Mouse (Mus musculus): ENCODE measurements around the gene Fgfr4. TPM values are rescaled to one million over a fixed set of nuclear protein-coding genes. Genes with fewer than 3 reads are reported as not detected.
"Not testable (repeated sequence)": the region's sequence is repeated elsewhere in the genome, so short reads cannot be mapped to it uniquely, and the experiment has no call there.

The Fgfr4 gene
- polyA plus RNA-seq, 1 experiment from 2014 or later, result 4.0 TPM

- WGBS, result 4% methylated on average over 12 of the region's 12 CpGs
- peak; percentile 78 for ATAC-seq
Measured at GRCm38 (mm10) chr13:55189531-55190107, 37.2 kb downstream of the Fgfr4 start.

GRCm38 (mm10) chr13:55190121-55190868, 37.9 kb downstream of the Fgfr4 start:
- peak; percentile 98 for ATAC-seq
- H3K27ac ChIP-seq (ENCODE audit: low read depth, low read length), result peak overlapping the region; percentile 92
- H3K9me3 ChIP-seq (ENCODE audit: control insufficient read depth), result no peaks in the 10 kb centered on the region
- TF ChIP-seq CTCF (IDR thresholded peaks at IDR 0.05; ENCODE audit: low read depth), result peak; percentile 88
- peak overlapping the region; percentile 67 for H3K4me2 ChIP-seq (replicated peaks; ENCODE audit: low read depth)
- no peaks in the 10 kb centered on the region for H3K27me3 ChIP-seq (replicated peaks; ENCODE audit: control insufficient read depth, insufficient read depth, low read length)
- WGBS, result 1% methylated on average over 34 of the region's 34 CpGs
- H3K36me3 ChIP-seq (ENCODE audit: control insufficient read depth, insufficient read depth), result no peaks in the 10 kb centered on the region
- H3K4me3 ChIP-seq (ENCODE audit: low read depth, low read length), result peak overlapping the region; percentile 41
- H3K4me1 ChIP-seq (replicated peaks; ENCODE audit: control insufficient read depth, insufficient read depth, low read length), result no peaks in the 10 kb centered on the region
- H3K9ac ChIP-seq (ENCODE audit: low read depth, low read length), result peak overlapping the region; percentile 50; the same call in 1 of the 2 replicates

More at GRCm38 (mm10) chr13:55189531-55190107, 37.2 kb downstream of the Fgfr4 start:
- peak overlapping the region; percentile 67 for H3K4me2 ChIP-seq (replicated peaks; ENCODE audit: low read depth)
- H3K4me3 ChIP-seq (ENCODE audit: low read depth, low read length), result peak overlapping the region; percentile 41
- no peaks in the 10 kb centered on the region for H3K27me3 ChIP-seq (replicated peaks; ENCODE audit: control insufficient read depth, insufficient read depth, low read length)
- H3K27ac ChIP-seq (ENCODE audit: low read depth, low read length), result peak overlapping the region; percentile 92
- no peaks in the 10 kb centered on the region for H3K36me3 ChIP-seq (ENCODE audit: control insufficient read depth, insufficient read depth)
- peak overlapping the region; percentile 50; the same call in 1 of the 2 replicates for H3K9ac ChIP-seq (ENCODE audit: low read depth, low read length)
- H3K4me1 ChIP-seq (replicated peaks; ENCODE audit: control insufficient read depth, insufficient read depth, low read length), result no peaks in the 10 kb centered on the region
- no peaks in the 10 kb centered on the region for H3K9me3 ChIP-seq (ENCODE audit: control insufficient read depth)
- TF ChIP-seq CTCF (IDR thresholded peaks at IDR 0.05; ENCODE audit: low read depth), result no peak

GRCm38 (mm10) chr13:55191535-55191934, 39.1 kb downstream of the Fgfr4 start:
- Histone ChIP-seq H3K4me3 (ENCODE audit: low read depth, low read length) (no peak overlapping the region), H3K4me1 (replicated peaks; ENCODE audit: control insufficient read depth, insufficient read depth, low read length) (no peaks in the 10 kb centered on the region), H3K27ac (ENCODE audit: low read depth, low read length) (no peak overlapping the region), H3K36me3 (ENCODE audit: control insufficient read depth, insufficient read depth) (no peaks in the 10 kb centered on the region), H3K9ac (ENCODE audit: low read depth, low read length) (no peak overlapping the region), H3K4me2 (replicated peaks; ENCODE audit: low read depth) (no peak overlapping the region), H3K27me3 (replicated peaks; ENCODE audit: control insufficient read depth, insufficient read depth, low read length) (no peaks in the 10 kb centered on the region), H3K9me3 (ENCODE audit: control insufficient read depth) (no peaks in the 10 kb centered on the region)
- ATAC-seq, result no peak
- TF ChIP-seq CTCF (IDR thresholded peaks at IDR 0.05; ENCODE audit: low read depth), result no peak
- 89% methylated on average over 5 of the region's 5 CpGs for WGBS

- not testable (repeated sequence) for H3K36me3 ChIP-seq (ENCODE audit: control insufficient read depth, insufficient read depth); H3K9me3 ChIP-seq (ENCODE audit: control insufficient read depth); H3K4me3 ChIP-seq (ENCODE audit: low read depth, low read length); H3K4me2 ChIP-seq (replicated peaks; ENCODE audit: low read depth); H3K27ac ChIP-seq (ENCODE audit: low read depth, low read length); H3K4me1 ChIP-seq (replicated peaks; ENCODE audit: control insufficient read depth, insufficient read depth, low read length); ATAC-seq; H3K27me3 ChIP-seq (replicated peaks; ENCODE audit: control insufficient read depth, insufficient read depth, low read length); H3K9ac ChIP-seq (ENCODE audit: low read depth, low read length)
- whole genome bisulfite sequencing, result 92% methylated on average over 4 of the region's 4 CpGs
Measured at GRCm38 (mm10) chr13:55202758-55203157, 50.3 kb downstream of the Fgfr4 start.

GRCm38 (mm10) chr13:55203740-55204139, 51.3 kb downstream of the Fgfr4 start:
- Histone ChIP-seq H3K9me3 (ENCODE audit: control insufficient read depth) (no peaks in the 10 kb centered on the region), H3K4me3 (ENCODE audit: low read depth, low read length) (no peak overlapping the region), H3K9ac (ENCODE audit: low read depth, low read length) (no peak overlapping the region), H3K27ac (ENCODE audit: low read depth, low read length) (no peak overlapping the region), H3K36me3 (ENCODE audit: control insufficient read depth, insufficient read depth) (no peaks in the 10 kb centered on the region), H3K4me2 (replicated peaks; ENCODE audit: low read depth) (no peak overlapping the region), H3K27me3 (replicated peaks; ENCODE audit: control insufficient read depth, insufficient read depth, low read length) (no peaks in the 10 kb centered on the region), H3K4me1 (replicated peaks; ENCODE audit: control insufficient read depth, insufficient read depth, low read length) (no peaks in the 10 kb centered on the region)
- no peak for TF ChIP-seq CTCF (IDR thresholded peaks at IDR 0.05; ENCODE audit: low read depth)
- 0 out of 2 replicates have a peak, but pooled peaks have one; percentile 18 for ATAC-seq
- WGBS, result 56% methylated on average over 9 of the region's 9 CpGs

- Histone ChIP-seq H3K4me2 (replicated peaks; ENCODE audit: low read depth) (no peak overlapping the region), H3K4me3 (ENCODE audit: low read depth, low read length) (no peak overlapping the region), H3K9me3 (ENCODE audit: control insufficient read depth) (no peaks in the 10 kb centered on the region), H3K27ac (ENCODE audit: low read depth, low read length) (no peak overlapping the region), H3K27me3 (replicated peaks; ENCODE audit: control insufficient read depth, insufficient read depth, low read length) (no peaks in the 10 kb centered on the region), H3K36me3 (ENCODE audit: control insufficient read depth, insufficient read depth) (no peaks in the 10 kb centered on the region), H3K4me1 (replicated peaks; ENCODE audit: control insufficient read depth, insufficient read depth, low read length) (no peaks in the 10 kb centered on the region), H3K9ac (ENCODE audit: low read depth, low read length) (no peak overlapping the region)
- ATAC-seq, result no peak
- no peak for TF ChIP-seq CTCF (IDR thresholded peaks at IDR 0.05; ENCODE audit: low read depth)
- WGBS, result 78% methylated on average over 9 of the region's 11 CpGs
Measured at GRCm38 (mm10) chr13:55204667-55205389, 52.4 kb downstream of the Fgfr4 start.

Data from intestine, postnatal 0 days (tissue).